Mouse (Mus musculus): ENCODE data around the gene Btbd7. TPM values are rescaled to one million over a fixed set of nuclear protein-coding genes. Genes with fewer than 3 reads are reported as not detected.

Btbd7 gene
- polyA plus RNA-seq, 1 experiment from 2014 or later = 10.7 TPM

DNA sequence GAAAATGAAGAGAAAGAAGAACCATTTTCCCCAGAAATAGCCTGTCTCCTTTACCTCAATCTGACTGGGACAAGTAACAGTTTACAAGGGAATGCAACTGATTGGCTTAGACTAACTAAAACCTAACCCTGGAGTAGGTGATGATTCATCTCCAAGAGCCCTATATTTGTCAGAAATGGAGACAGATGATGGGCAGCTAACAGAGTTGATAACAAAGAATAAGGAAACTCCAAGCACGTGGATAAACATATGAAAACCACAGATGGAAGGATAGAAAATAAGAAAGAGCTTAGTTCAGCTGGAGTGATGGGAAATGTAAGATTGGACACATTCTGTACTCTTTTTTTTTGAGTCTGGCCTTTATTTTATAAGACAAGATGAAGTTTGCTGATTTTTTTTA is 7.7 kb downstream of the Btbd7 start:
- ATAC-seq (replicated peaks; ENCODE audit: extremely low read depth, insufficient read depth, low FRiP score) = no peak
- WGBS = 63% methylated on average over 1 of the region's 1 CpGs
- H3K9me3 ChIP-seq (replicated peaks; ENCODE audit: control insufficient read depth, low read length) = no peaks in the 10 kb centered on the region

DNA sequence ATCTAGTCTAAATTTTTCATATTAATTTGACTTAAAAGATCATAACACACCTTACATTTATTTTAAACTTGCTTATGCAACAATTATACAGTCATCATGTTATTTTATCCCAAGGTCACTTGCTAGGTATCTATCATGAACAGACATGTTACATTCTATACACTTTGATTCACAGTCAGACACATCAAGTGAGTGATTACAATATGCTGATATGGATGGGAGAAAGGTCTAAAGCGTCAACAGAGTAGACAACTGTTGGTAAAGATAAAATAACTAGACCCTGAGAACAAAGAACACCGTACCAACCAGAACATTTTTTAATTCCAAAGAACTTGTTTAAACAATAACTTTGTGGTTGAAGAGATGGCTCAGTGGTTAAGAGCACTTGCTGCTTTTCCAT is 8.5 kb downstream of the Btbd7 start:
- Histone ChIP-seq H3K9me3 (replicated peaks; ENCODE audit: control insufficient read depth, low read length) (no peaks in the 10 kb centered on the region), H3K9ac (ENCODE audit: low read length) (no peak overlapping the region), H3K27me3 (ENCODE audit: control insufficient read depth, insufficient read depth, low read length) (no peaks in the 10 kb centered on the region), H3K4me2 (ENCODE audit: low read depth, low read length) (no peak overlapping the region), H3K4me1 (ENCODE audit: control insufficient read depth, insufficient read depth, low read length) (peaks cover 4% of the 10 kb centered on the region), H3K36me3 (ENCODE audit: control insufficient read depth, insufficient read depth) (no peaks in the 10 kb centered on the region), H3K27ac (ENCODE audit: low read length) (no peak overlapping the region), H3K4me3 (ENCODE audit: low read length) (no peak overlapping the region)
- 64% methylated on average over 2 of the region's 2 CpGs for WGBS
- no peak for ATAC-seq (replicated peaks; ENCODE audit: extremely low read depth, insufficient read depth, low FRiP score)

More for the DNA sequence above, 7.7 kb downstream of the Btbd7 start:
- H3K9ac ChIP-seq (ENCODE audit: low read length) = no peak overlapping the region
- H3K4me3 ChIP-seq (ENCODE audit: low read length) = no peak overlapping the region
- H3K27me3 ChIP-seq (ENCODE audit: control insufficient read depth, insufficient read depth, low read length) = no peaks in the 10 kb centered on the region
- peaks cover 6% of the 10 kb centered on the region for H3K4me1 ChIP-seq (ENCODE audit: control insufficient read depth, insufficient read depth, low read length)
- no peak overlapping the region for H3K27ac ChIP-seq (ENCODE audit: low read length)
- no peaks in the 10 kb centered on the region for H3K36me3 ChIP-seq (ENCODE audit: control insufficient read depth, insufficient read depth)
- no peak overlapping the region for H3K4me2 ChIP-seq (ENCODE audit: low read depth, low read length)

DNA sequence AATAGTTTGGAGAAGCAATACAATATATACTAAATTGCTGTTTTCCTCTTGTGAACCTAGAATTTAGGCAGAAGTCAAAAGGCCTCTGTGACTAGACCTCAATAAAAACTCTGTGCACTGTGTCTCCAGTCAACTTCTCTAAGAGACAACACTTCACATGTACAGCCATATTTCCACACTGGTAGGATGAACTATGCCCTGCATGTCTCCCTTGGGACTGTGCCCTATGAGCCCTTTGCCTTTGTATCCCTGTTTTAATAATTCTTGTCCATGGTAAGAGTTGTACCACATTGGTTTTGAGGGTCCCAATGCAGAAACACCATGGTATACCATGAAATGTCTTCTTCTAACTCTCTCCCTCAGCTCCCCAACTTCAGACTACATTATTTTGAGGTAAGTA is 17.5 kb downstream of the Btbd7 start:
- Histone ChIP-seq H3K27me3 (ENCODE audit: control insufficient read depth, insufficient read depth, low read length) (no peaks in the 10 kb centered on the region), H3K9ac (ENCODE audit: low read length) (no peak overlapping the region), H3K9me3 (replicated peaks; ENCODE audit: control insufficient read depth, low read length) (no peaks in the 10 kb centered on the region), H3K4me1 (ENCODE audit: control insufficient read depth, insufficient read depth, low read length) (no peaks in the 10 kb centered on the region; the same call in 1 of the 2 replicates), H3K27ac (ENCODE audit: low read length) (no peak overlapping the region), H3K4me2 (ENCODE audit: low read depth, low read length) (no peak overlapping the region), H3K36me3 (ENCODE audit: control insufficient read depth, insufficient read depth) (no peaks in the 10 kb centered on the region), H3K4me3 (ENCODE audit: low read length) (no peak overlapping the region)
- ATAC-seq (replicated peaks; ENCODE audit: extremely low read depth, insufficient read depth, low FRiP score) = no peak

DNA sequence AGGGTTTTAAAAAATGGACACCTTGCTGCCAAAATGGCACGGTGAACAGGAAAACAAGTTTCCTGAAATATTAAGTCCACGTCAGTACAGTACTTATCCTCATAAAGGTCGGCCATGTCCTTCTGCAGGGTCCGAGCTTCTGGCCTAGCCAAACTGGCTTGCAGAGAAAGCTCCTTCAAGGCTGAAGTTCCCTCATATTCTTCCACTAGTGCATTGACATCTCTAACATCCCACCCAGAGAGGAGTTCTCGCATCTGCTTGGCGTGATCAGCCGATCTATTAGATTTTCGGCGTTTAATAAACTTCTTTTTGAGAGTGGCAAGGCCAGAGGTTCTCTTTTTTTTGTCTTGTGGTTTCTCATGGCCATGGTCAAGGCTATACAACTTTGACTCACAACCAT is 40.0 kb downstream of the Btbd7 start:
- H3K9me3 ChIP-seq (replicated peaks; ENCODE audit: control insufficient read depth, low read length) = no peaks in the 10 kb centered on the region
- no peak overlapping the region for H3K9ac ChIP-seq (ENCODE audit: low read length)
- H3K4me3 ChIP-seq (ENCODE audit: low read length) = no peak overlapping the region
- 97% methylated on average over 9 of the region's 9 CpGs for WGBS
- peaks cover 8% of the 10 kb centered on the region; the same call in 1 of the 2 replicates for H3K36me3 ChIP-seq (ENCODE audit: control insufficient read depth, insufficient read depth)
- H3K27ac ChIP-seq (ENCODE audit: low read length) = no peak overlapping the region
- no peaks in the 10 kb centered on the region for H3K27me3 ChIP-seq (ENCODE audit: control insufficient read depth, insufficient read depth, low read length)
- no peak overlapping the region for H3K4me2 ChIP-seq (ENCODE audit: low read depth, low read length)
- no peak for ATAC-seq (replicated peaks; ENCODE audit: extremely low read depth, insufficient read depth, low FRiP score)
- no peaks in the 10 kb centered on the region for H3K4me1 ChIP-seq (ENCODE audit: control insufficient read depth, insufficient read depth, low read length)

DNA sequence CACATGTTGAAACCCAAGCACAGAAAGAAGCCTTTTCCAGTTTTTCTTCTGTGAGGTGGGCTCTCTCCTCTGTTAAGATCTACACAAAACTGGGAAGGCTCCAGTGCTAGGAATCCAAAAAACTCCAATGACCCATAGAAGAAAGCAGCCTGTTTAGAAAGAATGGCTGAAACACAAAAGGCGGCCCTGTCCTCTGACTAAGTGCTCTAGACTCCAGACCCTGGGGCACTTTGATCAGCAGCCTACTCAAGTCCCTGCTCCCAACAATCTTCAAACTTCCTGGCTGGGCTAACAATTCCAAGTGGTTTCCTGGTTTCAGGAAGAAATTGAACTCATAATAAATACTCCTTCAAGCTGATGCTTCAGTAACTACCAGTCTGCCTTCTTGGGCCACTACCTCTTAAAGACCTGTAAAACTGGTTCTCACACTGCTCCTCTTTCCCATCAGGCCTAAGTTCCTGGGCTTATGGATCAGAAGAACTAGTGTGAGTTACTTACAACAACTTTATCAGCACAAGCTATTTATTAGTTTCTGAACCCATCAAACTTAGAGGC is 45.4 kb downstream of the Btbd7 start:
- H3K9me3 ChIP-seq (replicated peaks; ENCODE audit: control insufficient read depth, low read length) = no peaks in the 10 kb centered on the region
- no peaks in the 10 kb centered on the region for H3K27me3 ChIP-seq (ENCODE audit: control insufficient read depth, insufficient read depth, low read length)
- H3K4me1 ChIP-seq (ENCODE audit: control insufficient read depth, insufficient read depth, low read length) = no peaks in the 10 kb centered on the region
- ATAC-seq (replicated peaks; ENCODE audit: extremely low read depth, insufficient read depth, low FRiP score) = no peak
- H3K4me2 ChIP-seq (ENCODE audit: low read depth, low read length) = no peak overlapping the region
- no peak overlapping the region for H3K4me3 ChIP-seq (ENCODE audit: low read length)
- 79% methylated on average over 1 of the region's 1 CpGs for WGBS
- H3K27ac ChIP-seq (ENCODE audit: low read length) = no peak overlapping the region
- H3K9ac ChIP-seq (ENCODE audit: low read length) = no peak overlapping the region
- H3K36me3 ChIP-seq (ENCODE audit: control insufficient read depth, insufficient read depth) = peaks cover 6% of the 10 kb centered on the region; the same call in 1 of the 2 replicates

DNA sequence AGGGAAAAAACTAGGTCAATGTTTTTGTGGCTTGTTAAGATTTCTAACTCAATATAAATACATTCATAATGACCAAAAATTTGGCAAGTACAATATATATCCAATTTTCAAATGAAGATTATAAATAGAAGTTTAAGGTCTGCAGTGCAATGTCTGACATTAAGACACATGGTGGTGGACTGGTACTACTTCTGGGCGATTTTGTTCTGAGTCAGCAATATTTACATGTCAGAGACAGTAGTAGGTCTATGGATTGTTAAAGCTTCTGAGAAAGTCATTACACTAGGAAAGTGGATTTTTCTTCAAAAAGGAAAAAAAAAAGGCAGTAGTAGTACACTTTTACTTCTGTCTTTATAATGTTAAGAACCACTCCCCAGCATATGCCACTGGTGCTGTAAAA is 46.4 kb downstream of the Btbd7 start:
- Histone ChIP-seq H3K27ac (ENCODE audit: low read length) (no peak overlapping the region), H3K36me3 (ENCODE audit: control insufficient read depth, insufficient read depth) (0 out of 2 replicates have a peak, but pooled peaks cover 3% of the 10 kb centered on the region), H3K9ac (ENCODE audit: low read length) (no peak overlapping the region), H3K9me3 (replicated peaks; ENCODE audit: control insufficient read depth, low read length) (no peaks in the 10 kb centered on the region), H3K27me3 (ENCODE audit: control insufficient read depth, insufficient read depth, low read length) (no peaks in the 10 kb centered on the region), H3K4me2 (ENCODE audit: low read depth, low read length) (no peak overlapping the region), H3K4me1 (ENCODE audit: control insufficient read depth, insufficient read depth, low read length) (no peaks in the 10 kb centered on the region), H3K4me3 (ENCODE audit: low read length) (no peak overlapping the region)
- WGBS = 80% methylated on average over 1 of the region's 1 CpGs
- no peak for ATAC-seq (replicated peaks; ENCODE audit: extremely low read depth, insufficient read depth, low FRiP score)

DNA sequence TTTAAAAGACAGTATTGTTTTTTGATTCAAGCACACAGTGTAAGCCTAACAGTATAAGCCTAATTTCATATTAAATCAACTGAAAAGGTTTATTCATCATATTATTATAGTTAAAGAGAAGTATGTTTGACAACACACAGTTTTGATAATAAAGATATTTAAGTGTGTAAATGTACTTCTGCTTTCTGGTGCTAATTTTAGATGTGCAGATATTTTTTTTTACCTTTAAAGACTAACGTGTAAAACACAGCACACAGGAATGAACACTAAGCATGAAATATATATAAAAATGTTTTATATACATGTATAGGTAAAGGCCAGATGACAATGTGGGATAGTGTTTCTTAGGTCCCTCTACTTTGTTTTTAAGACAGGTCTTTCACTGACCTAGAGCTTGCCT is 51.2 kb downstream of the Btbd7 start:
- Histone ChIP-seq H3K27me3 (ENCODE audit: control insufficient read depth, insufficient read depth, low read length) (no peaks in the 10 kb centered on the region), H3K4me1 (ENCODE audit: control insufficient read depth, insufficient read depth, low read length) (no peaks in the 10 kb centered on the region), H3K36me3 (ENCODE audit: control insufficient read depth, insufficient read depth) (0 out of 2 replicates have a peak, but pooled peaks cover 3% of the 10 kb centered on the region), H3K9ac (ENCODE audit: low read length) (no peak overlapping the region), H3K9me3 (replicated peaks; ENCODE audit: control insufficient read depth, low read length) (no peaks in the 10 kb centered on the region), H3K27ac (ENCODE audit: low read length) (no peak overlapping the region), H3K4me2 (ENCODE audit: low read depth, low read length) (no peak overlapping the region), H3K4me3 (ENCODE audit: low read length) (no peak overlapping the region)
- WGBS = 68% methylated on average over 1 of the region's 1 CpGs
- no peak for ATAC-seq (replicated peaks; ENCODE audit: extremely low read depth, insufficient read depth, low FRiP score)

DNA sequence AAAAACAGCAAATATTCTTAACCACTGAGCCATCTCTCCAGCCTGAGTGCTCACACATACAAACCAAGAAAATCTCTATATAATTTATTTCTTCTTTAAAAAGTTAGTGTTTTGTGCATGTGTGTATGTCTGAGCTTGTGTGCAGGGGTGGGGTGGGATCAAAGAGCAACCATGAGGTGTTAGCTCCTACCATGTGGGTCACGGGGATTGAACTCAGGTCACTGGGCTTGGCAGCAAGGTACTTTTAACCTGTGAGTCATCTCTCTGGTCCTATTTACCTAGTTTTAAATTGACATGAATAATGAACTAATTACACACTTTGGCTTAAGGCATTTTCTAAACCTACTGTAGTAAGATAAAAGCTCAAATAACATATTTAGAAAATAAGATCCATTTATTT is 51.9 kb downstream of the Btbd7 start:
- Histone ChIP-seq H3K36me3 (ENCODE audit: control insufficient read depth, insufficient read depth) (0 out of 2 replicates have a peak, but pooled peaks cover 3% of the 10 kb centered on the region), H3K4me2 (ENCODE audit: low read depth, low read length) (no peak overlapping the region), H3K4me3 (ENCODE audit: low read length) (no peak overlapping the region), H3K27ac (ENCODE audit: low read length) (no peak overlapping the region), H3K9ac (ENCODE audit: low read length) (no peak overlapping the region), H3K9me3 (replicated peaks; ENCODE audit: control insufficient read depth, low read length) (no peaks in the 10 kb centered on the region), H3K4me1 (ENCODE audit: control insufficient read depth, insufficient read depth, low read length) (no peaks in the 10 kb centered on the region), H3K27me3 (ENCODE audit: control insufficient read depth, insufficient read depth, low read length) (no peaks in the 10 kb centered on the region)
- WGBS = 91% methylated on average over 1 of the region's 1 CpGs
- ATAC-seq (replicated peaks; ENCODE audit: extremely low read depth, insufficient read depth, low FRiP score) = no peak

DNA sequence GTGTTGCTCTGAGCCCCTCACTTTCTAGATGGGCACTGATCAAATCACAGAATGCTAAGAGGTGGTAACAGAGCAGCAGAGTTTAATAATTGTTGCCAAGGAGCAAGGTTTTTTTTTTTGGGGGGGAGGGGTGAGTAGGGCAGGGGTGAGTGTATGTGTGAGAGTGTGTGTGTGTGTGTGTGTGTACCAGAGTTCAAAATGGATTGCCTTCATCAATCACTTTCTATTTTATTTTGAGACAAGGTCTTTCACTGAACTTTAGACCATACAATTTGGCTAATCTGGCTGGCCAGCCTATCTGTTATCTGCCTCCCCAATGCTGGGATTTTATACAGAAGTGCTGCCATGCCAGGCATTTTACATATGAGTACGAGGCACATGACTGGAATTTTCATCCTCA is 63.4 kb downstream of the Btbd7 start:
- Histone ChIP-seq H3K4me2 (ENCODE audit: low read depth, low read length) (no peak overlapping the region), H3K9ac (ENCODE audit: low read length) (no peak overlapping the region), H3K27ac (ENCODE audit: low read length) (no peak overlapping the region), H3K4me1 (ENCODE audit: control insufficient read depth, insufficient read depth, low read length) (0 out of 2 replicates have a peak, but pooled peaks cover 2% of the 10 kb centered on the region), H3K27me3 (ENCODE audit: control insufficient read depth, insufficient read depth, low read length) (no peaks in the 10 kb centered on the region), H3K9me3 (replicated peaks; ENCODE audit: control insufficient read depth, low read length) (no peaks in the 10 kb centered on the region), H3K4me3 (ENCODE audit: low read length) (no peak overlapping the region), H3K36me3 (ENCODE audit: control insufficient read depth, insufficient read depth) (peaks cover 5% of the 10 kb centered on the region)
- 71% methylated on average over 1 of the region's 1 CpGs for WGBS
- no peak for ATAC-seq (replicated peaks; ENCODE audit: extremely low read depth, insufficient read depth, low FRiP score)
